Mouse (Mus musculus) spleen, adult 2 months (tissue): ENCODE results near the gene Gm49486.

Experiments
- CTCF ChIP-seq: fragments of 200-500 bp; IDR thresholded peaks from 2 replicates; pipeline ENCODE4 v1.5.1; 2011; ENCODE audit warnings: mild to moderate bottlenecking, inconsistent platforms; ENCODE audit not compliant: insufficient read depth, insufficient read length, insufficient replicate concordance; ENCODE audit errors: extremely low read depth
- POLR2A ChIP-seq: fragments of 200-500 bp; IDR thresholded peaks from 2 replicates; pipeline ENCODE4 v1.6.1; 2011; ENCODE audit warnings: low read depth, low read length, inconsistent platforms

- no peak for TF ChIP-seq POLR2A
- TF ChIP-seq CTCF: no peak
These were observed 36.0 kb upstream of the Gm49486 start for GRCm38 (mm10) chr15:79192885-79193845.
